Mouse (Mus musculus) CD4-positive, CD25-positive, alpha-beta regulatory T cell, adult 9 weeks (primary cell): ENCODE measurements around the gene Sirt7. TPM values are rescaled to one million over a fixed set of nuclear protein-coding genes. Genes with fewer than 3 reads are reported as not detected.

Source experiments
- polyA plus RNA-seq: library from polyadenylated mRNA; unstranded; fragments of 100-300 nt; shearing (Covaris generic); gene quantifications from one replicate; pipeline ENCODE4 v1.2.1, GENCODE M21; 2017

Gene Sirt7
- polyA plus RNA-seq, result 128 TPM

GRCm38 (mm10) chr11:120625152-120625775 lies at the start of gene Sirt7:
TSS of gene Sirt7 (minus strand) at chr11:120625240.

GRCm38 (mm10) chr11:120672687-120673593 lies 47.9 kb upstream of the Sirt7 start, which contains the start of gene Aspscr1:
TSS of gene Aspscr1 (plus strand) at chr11:120672973.

GRCm38 (mm10) chr11:120661076-120661460 lies 36.0 kb upstream of the Sirt7 start, which contains the start of gene Notum:
TSS of gene Notum (minus strand) at chr11:120661175.

DNA sequence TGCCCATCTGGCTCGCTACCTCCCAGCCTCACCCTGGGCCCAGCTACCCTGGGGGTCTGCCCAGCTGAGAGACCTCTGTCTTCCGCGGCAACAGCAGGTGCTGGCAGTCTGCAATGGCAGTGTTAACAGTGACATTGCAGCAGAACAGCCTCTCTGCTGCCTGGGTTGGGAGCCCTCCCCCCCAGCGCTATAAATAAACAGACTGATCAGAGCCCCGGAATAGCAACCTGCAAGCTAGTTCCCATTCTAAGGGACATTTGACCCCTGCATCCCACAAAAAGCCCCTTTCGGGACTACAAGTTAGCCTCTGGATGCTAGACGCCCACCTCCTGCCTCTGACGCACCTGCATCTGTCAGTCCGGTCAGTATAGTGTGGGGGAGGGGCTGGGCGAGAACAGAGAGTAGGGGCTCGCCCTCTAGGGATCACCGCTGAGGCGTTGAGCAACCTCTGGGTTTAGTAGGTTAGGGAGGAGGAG lies 23.0 kb upstream of the Sirt7 start, which contains the start of gene Myadml2:
Myadml2 (minus strand) TSS at position 158 of the 476 bp plus-strand sequence.

DNA sequence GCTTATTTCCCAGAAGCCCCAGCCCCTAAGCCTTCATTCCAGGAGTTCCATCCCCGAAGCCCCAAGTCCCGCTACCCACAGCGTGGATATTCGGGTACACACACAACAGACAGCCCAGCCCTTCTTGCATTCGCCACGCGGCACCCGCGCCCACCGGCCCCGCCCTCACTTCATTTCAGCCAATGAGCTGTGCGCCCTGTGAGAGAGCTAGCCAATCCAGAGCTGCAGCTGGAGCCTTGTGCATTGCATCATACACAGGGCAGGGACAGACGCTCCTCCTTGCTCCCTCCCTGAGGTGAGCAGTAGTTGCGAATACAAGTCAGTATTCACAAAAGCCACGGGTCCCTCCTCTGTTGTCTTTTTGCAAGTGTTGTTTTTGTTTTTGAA lies 18.6 kb upstream of the Sirt7 start, which contains the start of gene Pycr1:
Pycr1 (minus strand) TSS at position 169 of the 387 bp plus-strand sequence.

GRCm38 (mm10) chr11:120633520-120634343 lies 8.7 kb upstream of the Sirt7 start, which contains the start of gene Mafg:
TSS of gene Mafg (minus strand) at chr11:120633600.

DNA sequence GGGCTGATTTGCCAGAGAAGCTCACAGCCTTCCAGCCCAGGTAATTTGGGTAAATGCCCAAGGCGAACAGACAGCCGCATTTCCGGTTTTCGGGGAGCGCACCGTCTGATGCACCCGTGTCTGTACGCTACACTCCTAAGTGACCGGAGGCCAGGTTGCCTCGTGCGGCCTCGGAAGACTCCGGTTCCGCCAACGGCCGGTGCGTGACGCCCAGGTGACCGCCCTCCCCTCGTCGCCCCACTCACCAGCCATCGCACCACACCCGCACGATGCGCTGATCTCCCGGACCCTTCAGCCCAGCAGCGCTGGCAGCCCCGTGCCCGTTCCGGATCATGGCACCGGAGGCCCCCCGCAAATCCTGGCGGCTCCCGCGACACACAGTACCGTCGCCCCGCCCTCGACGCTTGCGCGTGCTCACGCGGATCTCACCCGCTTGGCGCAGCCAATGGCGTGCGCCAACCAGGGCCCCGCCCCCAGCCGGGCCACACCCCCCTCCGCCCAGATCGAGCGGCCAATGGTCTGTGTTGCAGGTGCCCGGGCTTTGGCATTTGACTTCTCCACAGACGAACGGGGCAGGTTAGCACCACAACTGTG lies 7.4 kb downstream of the Sirt7 start, which contains the start of gene Pcyt2:
Pcyt2 (minus strand) TSS at position 418 of the 594 bp plus-strand sequence.

GRCm38 (mm10) chr11:120608241-120609034 lies 16.6 kb downstream of the Sirt7 start, which contains the start of gene Npb:
TSS of gene Npb (plus strand) at chr11:120608477.

GRCm38 (mm10) chr11:120598283-120598989 lies 26.6 kb downstream of the Sirt7 start, which contains the start of the genes Alyref and Anapc11:
TSS of gene Alyref (minus strand) at chr11:120598365.
TSS of gene Anapc11 (plus strand) at chr11:120598421.

GRCm38 (mm10) chr11:120581490-120582267 lies 43.4 kb downstream of the Sirt7 start, which contains the start of gene Arhgdia:
TSS of gene Arhgdia (minus strand) at chr11:120581624.

GRCm38 (mm10) chr11:120572752-120573584 lies 52.1 kb downstream of the Sirt7 start, which contains the start of gene P4hb:
TSS of gene P4hb (minus strand) at chr11:120573253.

Other genes with a start within 250 kb of the Sirt7 start
- gene Faap100, start 246.5 kb downstream of the Sirt7 start, polyA plus RNA-seq, result 29.3 TPM
- gene Nploc4, start 187.5 kb downstream of the Sirt7 start, polyA plus RNA-seq, result 7.2 TPM
- gene Tspan10, start 182.6 kb downstream of the Sirt7 start, polyA plus RNA-seq, result not detected
- 0.30 TPM for gene Pde6g, start 171.7 kb downstream of the Sirt7 start, polyA plus RNA-seq
- gene Oxld1, start 167.2 kb downstream of the Sirt7 start, polyA plus RNA-seq, result 5.6 TPM
- gene Ccdc137, start 167.1 kb downstream of the Sirt7 start, polyA plus RNA-seq, result 50.8 TPM
- gene Arl16, start 157.6 kb downstream of the Sirt7 start, polyA plus RNA-seq, result 42.3 TPM
- gene Mrpl12, start 140.6 kb downstream of the Sirt7 start, polyA plus RNA-seq, result 84.8 TPM
- 12.9 TPM for gene Slc25a10, start 133.4 kb downstream of the Sirt7 start, polyA plus RNA-seq
- gene Gcgr, start 94.5 kb downstream of the Sirt7 start, polyA plus RNA-seq, result not detected
- 95.6 TPM for gene Mcrip1, start 75.5 kb downstream of the Sirt7 start, polyA plus RNA-seq
- gene Ppp1r27, start 74.1 kb downstream of the Sirt7 start, polyA plus RNA-seq, result not detected
- 224 TPM for gene P4hb, start 52.0 kb downstream of the Sirt7 start, polyA plus RNA-seq
- 899 TPM for gene Arhgdia, start 43.6 kb downstream of the Sirt7 start, polyA plus RNA-seq
- 3.4 TPM for gene Alyref, start 26.9 kb downstream of the Sirt7 start, polyA plus RNA-seq
- gene Anapc11, start 26.8 kb downstream of the Sirt7 start, polyA plus RNA-seq, result 147 TPM
- gene Npb, start 16.8 kb downstream of the Sirt7 start, polyA plus RNA-seq, result 0.92 TPM
- 206 TPM for gene Pcyt2, start 7.3 kb downstream of the Sirt7 start, polyA plus RNA-seq
- 8.0 TPM for gene Mafg, start 8.4 kb upstream of the Sirt7 start, polyA plus RNA-seq
- gene Pycr1, start 18.5 kb upstream of the Sirt7 start, polyA plus RNA-seq, result 0.72 TPM
- gene Myadml2, start 22.9 kb upstream of the Sirt7 start, polyA plus RNA-seq, result 0.40 TPM
- not detected for gene Notum, start 35.9 kb upstream of the Sirt7 start, polyA plus RNA-seq
- 104 TPM for gene Aspscr1, start 47.7 kb upstream of the Sirt7 start, polyA plus RNA-seq
- gene Cenpx, start 88.5 kb upstream of the Sirt7 start, polyA plus RNA-seq, result 146 TPM
- gene Lrrc45, start 88.7 kb upstream of the Sirt7 start, polyA plus RNA-seq, result 75.0 TPM
- gene Rac3, start 96.2 kb upstream of the Sirt7 start, polyA plus RNA-seq, result 0.63 TPM
- 26.8 TPM for gene Dcxr, start 102.0 kb upstream of the Sirt7 start, polyA plus RNA-seq
- gene Cbr2, start 106.9 kb upstream of the Sirt7 start, polyA plus RNA-seq, result not detected
- gene Hmga1b, start 137.6 kb upstream of the Sirt7 start, polyA plus RNA-seq, result 10.3 TPM
- 1.8 TPM for gene Rfng, start 159.0 kb upstream of the Sirt7 start, polyA plus RNA-seq
- 183 TPM for gene Gps1, start 159.0 kb upstream of the Sirt7 start, polyA plus RNA-seq
- gene Dus1l, start 171.2 kb upstream of the Sirt7 start, polyA plus RNA-seq, result 50.4 TPM
- 50.9 TPM for gene Fasn, start 199.3 kb upstream of the Sirt7 start, polyA plus RNA-seq